Mouse (Mus musculus) limb, embryonic 10.5 days (tissue): Measurements from ENCODE around the gene Crym. TPM values are rescaled to one million over a fixed set of nuclear protein-coding genes. Genes with fewer than 3 reads are reported as not detected.

Experiments used
- DNase-seq: peaks from one replicate; pipeline ENCODE4 v3.0.0-alpha.2; 2017; ENCODE audit warnings: low spot score
- H3K27ac ChIP-seq: fragments of 300-500 bp; sonication (generic); 2 replicates; pipeline ENCODE4 v1.5.1; 2016; ENCODE audit warnings: mild to moderate bottlenecking
- H3K27me3 ChIP-seq: fragments of 300-500 bp; sonication (generic); 2 replicates; pipeline ENCODE4 v1.6.1; 2016; ENCODE audit warnings: low read depth, mild to moderate bottlenecking; ENCODE audit not compliant: poor library complexity, severe bottlenecking
- H3K36me3 ChIP-seq: fragments of 300-500 bp; sonication (generic); 2 replicates; pipeline ENCODE4 v1.6.1; 2016; ENCODE audit warnings: mild to moderate bottlenecking, moderate library complexity
- H3K4me1 ChIP-seq: fragments of 300-500 bp; sonication (generic); 2 replicates; pipeline ENCODE4 v1.6.1; 2016
- H3K4me3 ChIP-seq: fragments of 300-500 bp; sonication (generic); 2 replicates; pipeline ENCODE4 v1.5.1; 2016; ENCODE audit warnings: mild to moderate bottlenecking, moderate library complexity
- H3K9me3 ChIP-seq: fragments of 300-500 bp; sonication (generic); replicated peaks from 2 replicates; pipeline ENCODE4 v1.6.1; 2016; ENCODE audit warnings: mild to moderate bottlenecking
- WGBS: fragments of 180-500 bp; shearing (Covaris S2); methylation state at CpG from one replicate; pipeline ENCODE4 v1.1.7; 2016; 5-methylcytosine and 5-hydroxymethylcytosine counted together
- polyA plus RNA-seq: library from polyadenylated mRNA; unstranded; fragments of >200 nt; fragmentation: Nextera tagmentation; extraction: Ambion mirVana; gene quantifications from 2 replicates; pipeline ENCODE4 v1.2.1, GENCODE M21; 2016

Gene Crym
- polyA plus RNA-seq, result 10.0 and 11.9 TPM in 2 replicates

- Histone ChIP-seq H3K27me3 (peaks cover 40% of the 10 kb centered on the region), H3K4me1 (peaks cover 17% of the 10 kb centered on the region), H3K36me3 (no peaks in the 10 kb centered on the region), H3K27ac (no peak within 1 kb of the TSS), H3K9me3 (no peaks in the 10 kb centered on the region), H3K4me3 (peak within 1 kb of the TSS; percentile 44)
- DNase-seq, result peak; percentile 48
- WGBS, result 2% methylated on average over 26 of the region's 26 CpGs
Measured at GRCm38 (mm10) chr7:120201771-120202170, at the start of gene Crym. Crym (minus strand) TSS chr7:120202111.

DNA sequence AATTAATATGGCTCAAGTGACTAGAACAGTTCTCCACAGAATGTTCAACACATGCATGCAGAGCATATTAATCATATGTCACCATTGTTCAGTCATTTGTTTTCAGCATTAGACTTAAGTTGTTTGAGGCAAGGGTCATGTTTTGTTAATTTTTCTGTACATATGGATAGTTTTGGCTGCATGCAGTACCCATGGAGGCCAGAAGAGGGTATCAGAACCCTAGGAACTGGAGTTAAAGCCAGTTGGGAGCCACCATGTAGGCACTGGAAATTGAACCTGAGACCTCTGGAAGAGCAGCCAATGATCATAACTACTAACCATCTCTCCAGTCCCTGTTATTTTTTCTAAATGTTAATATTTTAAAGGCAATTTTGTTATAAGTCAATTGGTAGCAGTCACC, 39.2 kb upstream of the Crym start:
- H3K9me3 ChIP-seq, result no peaks in the 10 kb centered on the region
- no peaks in the 10 kb centered on the region for H3K27me3 ChIP-seq
- H3K27ac ChIP-seq, result no peak overlapping the region
- DNase-seq, result no peak
- H3K4me1 ChIP-seq, result no peaks in the 10 kb centered on the region
- H3K36me3 ChIP-seq, result no peaks in the 10 kb centered on the region
- H3K4me3 ChIP-seq, result no peak overlapping the region

DNA sequence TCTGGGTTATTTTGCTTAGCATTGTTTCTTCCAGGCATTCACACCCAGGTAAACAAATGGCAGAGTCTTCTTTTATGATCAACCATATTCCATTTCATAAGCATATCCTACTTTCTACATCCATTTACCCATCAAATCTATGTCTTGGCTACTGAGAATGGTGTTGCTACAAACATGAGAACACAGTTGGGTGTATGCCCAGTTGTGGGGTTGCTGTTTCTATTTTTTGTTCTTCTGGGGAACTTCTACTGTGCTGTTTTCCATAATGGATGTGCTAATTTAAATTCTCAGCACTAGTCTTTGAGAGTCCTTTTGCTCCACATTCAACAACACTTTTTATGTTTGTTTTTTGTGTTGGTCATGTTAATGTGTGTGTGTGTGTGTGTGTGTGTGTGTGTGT, 26.6 kb upstream of the Crym start:
- no peak for DNase-seq
- H3K9me3 ChIP-seq, result no peaks in the 10 kb centered on the region
- H3K4me3 ChIP-seq, result no peak overlapping the region
- no peak overlapping the region for H3K27ac ChIP-seq
- no peaks in the 10 kb centered on the region for H3K27me3 ChIP-seq
- H3K4me1 ChIP-seq, result no peaks in the 10 kb centered on the region
- H3K36me3 ChIP-seq, result no peaks in the 10 kb centered on the region

GRCm38 (mm10) chr7:120205989-120206388, 4.1 kb upstream of the Crym start:
- Histone ChIP-seq H3K4me3 (no peak overlapping the region), H3K4me1 (peaks cover 14% of the 10 kb centered on the region), H3K36me3 (no peaks in the 10 kb centered on the region), H3K27me3 (peaks cover 26% of the 10 kb centered on the region), H3K9me3 (no peaks in the 10 kb centered on the region), H3K27ac (no peak overlapping the region)
- WGBS, result 69% methylated on average over 9 of the region's 9 CpGs
- no peak for DNase-seq

DNA sequence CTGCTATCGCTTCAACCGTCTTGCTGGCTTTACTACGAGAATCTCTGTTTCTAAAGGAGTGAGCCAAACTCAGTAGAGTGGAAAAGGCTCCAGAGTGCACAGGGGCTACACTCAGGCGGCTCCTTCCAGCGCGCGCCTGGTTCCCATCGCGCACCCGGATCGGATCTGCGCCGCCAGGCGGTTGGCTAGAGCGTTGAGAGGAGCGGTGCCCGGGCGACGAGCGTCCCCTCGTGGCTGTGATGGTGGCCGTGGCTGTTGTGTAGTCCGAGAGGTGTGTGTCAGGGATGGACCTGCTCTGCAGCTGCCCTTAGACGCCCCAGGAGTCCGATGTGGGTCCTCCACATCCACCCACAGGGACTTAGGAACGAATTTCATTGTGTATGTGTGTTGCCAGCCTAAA, 1.9 kb upstream of the Crym start, which contains the start of gene Abca14:
Gene Abca14, plus strand, starts transcription at position 173 of the 400 bp plus-strand sequence.
- Histone ChIP-seq H3K4me3 (no peak within 1 kb of the TSS), H3K9me3 (no peaks in the 10 kb centered on the region), H3K4me1 (peaks cover 17% of the 10 kb centered on the region), H3K36me3 (no peaks in the 10 kb centered on the region), H3K27ac (no peak within 1 kb of the TSS), H3K27me3 (peaks cover 40% of the 10 kb centered on the region)
- peak; percentile 90 for DNase-seq
- 5% methylated on average over 26 of the region's 26 CpGs for WGBS

DNA sequence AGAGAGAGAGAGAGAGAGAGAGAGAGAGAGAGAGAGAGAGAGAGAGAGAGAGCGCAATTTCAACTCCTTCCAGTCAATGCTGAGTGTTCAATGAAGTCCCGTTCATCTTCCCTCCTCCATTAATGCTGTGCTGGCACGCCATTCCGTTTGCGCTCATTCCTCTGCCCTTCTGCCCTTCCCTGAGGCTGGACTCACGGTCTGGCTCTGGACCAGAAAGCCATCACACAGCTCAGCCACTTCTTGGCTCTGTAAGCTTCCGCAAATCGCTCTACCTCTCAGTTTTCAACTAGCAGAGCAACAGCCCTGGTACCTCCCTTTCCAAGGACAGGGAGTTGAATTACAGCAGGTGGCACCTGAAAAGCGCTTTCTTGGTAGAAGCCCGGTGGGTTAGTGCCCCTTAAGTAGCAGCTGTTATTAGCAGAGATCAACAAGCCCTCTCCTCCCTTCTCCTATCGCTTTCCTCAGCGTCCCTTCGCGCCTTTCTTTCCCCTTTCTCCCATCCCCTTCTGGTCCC, 623 bp downstream of the Crym start:
- peak; percentile 33 for DNase-seq
- peaks cover 17% of the 10 kb centered on the region for H3K4me1 ChIP-seq
- WGBS, result 1% methylated on average over 14 of the region's 14 CpGs
- H3K27ac ChIP-seq, result no peak overlapping the region
- H3K4me3 ChIP-seq, result peak overlapping the region; percentile 44
- H3K36me3 ChIP-seq, result no peaks in the 10 kb centered on the region
- H3K27me3 ChIP-seq, result peaks cover 40% of the 10 kb centered on the region
- H3K9me3 ChIP-seq, result no peaks in the 10 kb centered on the region

DNA sequence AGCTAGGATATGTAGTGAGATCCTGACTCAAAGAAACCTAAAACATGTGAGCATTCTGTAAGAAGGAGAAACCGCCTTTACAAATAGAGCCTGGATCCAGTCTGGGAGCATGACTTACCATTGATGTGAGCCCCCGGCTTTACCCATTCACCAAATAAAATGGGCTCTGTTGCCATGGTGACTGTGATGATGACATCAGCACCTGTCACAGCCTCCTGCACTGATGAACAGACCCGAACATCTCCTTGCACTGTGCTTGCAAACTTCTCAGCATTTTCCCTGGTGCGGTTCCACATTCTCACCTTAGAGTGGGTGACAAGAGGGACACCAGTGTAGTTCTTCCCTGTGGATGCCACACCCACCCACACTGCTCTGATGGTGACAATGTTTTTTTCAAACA, 6.7 kb downstream of the Crym start:
- no peak for DNase-seq
- 92% methylated on average over 4 of the region's 4 CpGs for WGBS
- Histone ChIP-seq H3K36me3 (no peaks in the 10 kb centered on the region), H3K4me3 (no peak overlapping the region), H3K4me1 (0 out of 2 replicates have a peak, but pooled peaks cover 3% of the 10 kb centered on the region), H3K27me3 (peaks cover 6% of the 10 kb centered on the region), H3K9me3 (no peaks in the 10 kb centered on the region), H3K27ac (no peak overlapping the region)

GRCm38 (mm10) chr7:120192816-120193215, 9.1 kb downstream of the Crym start:
- Histone ChIP-seq H3K27ac (no peak overlapping the region), H3K36me3 (no peaks in the 10 kb centered on the region), H3K9me3 (no peaks in the 10 kb centered on the region), H3K27me3 (no peaks in the 10 kb centered on the region), H3K4me3 (no peak overlapping the region), H3K4me1 (0 out of 2 replicates have a peak, but pooled peaks cover 3% of the 10 kb centered on the region)
- DNase-seq, result no peak
- 83% methylated on average over 6 of the region's 6 CpGs for WGBS

- Histone ChIP-seq H3K4me3 (no peak overlapping the region), H3K36me3 (no peaks in the 10 kb centered on the region), H3K27ac (no peak overlapping the region), H3K9me3 (no peaks in the 10 kb centered on the region), H3K27me3 (no peaks in the 10 kb centered on the region), H3K4me1 (0 out of 2 replicates have a peak, but pooled peaks cover 3% of the 10 kb centered on the region)
- 66% methylated on average over 3 of the region's 3 CpGs for WGBS
- DNase-seq, result no peak
Measured at GRCm38 (mm10) chr7:120192207-120192606, 9.7 kb downstream of the Crym start.

GRCm38 (mm10) chr7:120190150-120190665, 11.7 kb downstream of the Crym start:
- WGBS, result 84% methylated on average over 8 of the region's 8 CpGs
- no peaks in the 10 kb centered on the region for H3K27me3 ChIP-seq
- no peak overlapping the region for H3K4me3 ChIP-seq
- 0 out of 2 replicates have a peak, but pooled peaks cover 3% of the 10 kb centered on the region for H3K4me1 ChIP-seq
- H3K27ac ChIP-seq, result no peak overlapping the region
- no peak for DNase-seq
- H3K36me3 ChIP-seq, result no peaks in the 10 kb centered on the region
- H3K9me3 ChIP-seq, result no peaks in the 10 kb centered on the region

GRCm38 (mm10) chr7:120189369-120190149, 12.4 kb downstream of the Crym start:
- 86% methylated on average over 8 of the region's 8 CpGs for WGBS
- H3K4me3 ChIP-seq, result no peak overlapping the region
- H3K4me1 ChIP-seq, result 0 out of 2 replicates have a peak, but pooled peaks cover 3% of the 10 kb centered on the region
- no peaks in the 10 kb centered on the region for H3K9me3 ChIP-seq
- H3K27me3 ChIP-seq, result no peaks in the 10 kb centered on the region
- DNase-seq, result no peak
- H3K27ac ChIP-seq, result no peak overlapping the region
- no peaks in the 10 kb centered on the region for H3K36me3 ChIP-seq

- no peak for DNase-seq
- 90% methylated on average over 5 of the region's 5 CpGs for WGBS
- Histone ChIP-seq H3K36me3 (no peaks in the 10 kb centered on the region), H3K27me3 (no peaks in the 10 kb centered on the region), H3K27ac (no peak overlapping the region), H3K4me1 (0 out of 2 replicates have a peak, but pooled peaks cover 3% of the 10 kb centered on the region), H3K4me3 (no peak overlapping the region), H3K9me3 (no peaks in the 10 kb centered on the region)
Measured at GRCm38 (mm10) chr7:120188946-120189345, 13.0 kb downstream of the Crym start.

DNA sequence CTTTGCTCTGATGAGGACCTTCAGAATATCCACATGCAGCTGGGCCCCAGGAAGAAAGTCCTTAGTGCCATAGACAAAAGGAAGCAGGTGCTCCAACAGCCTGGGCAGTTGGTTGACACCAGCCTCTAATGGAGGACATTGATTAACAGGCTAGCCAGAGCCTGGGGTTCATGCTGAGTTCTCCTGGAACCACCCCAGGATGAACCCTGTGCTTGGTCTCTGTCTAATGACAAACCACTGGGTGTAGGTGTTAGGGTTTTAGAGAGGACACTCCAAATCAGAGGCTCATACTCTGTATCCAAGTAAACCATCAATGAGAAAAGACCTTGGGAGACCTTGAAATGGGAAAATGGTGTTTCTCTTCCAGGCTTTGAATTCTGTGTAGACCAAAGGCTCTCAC, 19.0 kb downstream of the Crym start:
- Histone ChIP-seq H3K9me3 (no peaks in the 10 kb centered on the region), H3K27ac (no peak overlapping the region)
- DNase-seq, result no peak

More for the DNA sequence above, 19.0 kb downstream of the Crym start:
- Histone ChIP-seq H3K27me3 (no peaks in the 10 kb centered on the region), H3K36me3 (no peaks in the 10 kb centered on the region), H3K4me1 (no peaks in the 10 kb centered on the region), H3K4me3 (no peak overlapping the region)
